Mouse (Mus musculus): ENCODE results near the gene Enpp4. TPM values are rescaled to one million over a fixed set of nuclear protein-coding genes. Genes with fewer than 3 reads are reported as not detected.
A peak's percentile ranks its signal among the peaks of the same experiment; 100 is the strongest.

Enpp4 gene
- total RNA-seq (2021) = 1 to 10 TPM; 9.0 to 9.4 TPM
- long read RNA-seq, experiment 1, full-length matches to known transcripts = 12 of 14 reads
- long read RNA-seq, experiment 1, partial matches to known transcripts = 0 of 14 reads
- long read RNA-seq, experiment 1, other reads (novel, unspliced or antisense) = 2 of 14 reads
- long read RNA-seq, experiment 2, full-length matches to known transcripts = 9 of 9 reads
- long read RNA-seq, experiment 2, partial matches to known transcripts = 0 of 9 reads
- long read RNA-seq, experiment 2, other reads (novel, unspliced or antisense) = 0 of 9 reads

GRCm38 (mm10) chr17:44105287-44106138 is at the start of gene Enpp4:
TSS of gene Enpp4 (minus strand) at chr17:44105809.
- peak; percentile 92 to 93 for DNase-seq (ENCODE audit: low spot score in 2 of 2)
- intact Hi-C loops (cut with DNase I) = no loop called here

GRCm38 (mm10) chr17:44155204-44155603 is 49.6 kb upstream of the Enpp4 start:
- no peak for DNase-seq (ENCODE audit: low spot score in 2 of 2)
- intact Hi-C loops (cut with DNase I) = no loop called here

- intact Hi-C loops (cut with DNase I) = no loop called here
- DNase-seq (ENCODE audit: low spot score in 2 of 2) = no peak
These were observed 48.3 kb upstream of the Enpp4 start for GRCm38 (mm10) chr17:44153871-44154270.

- intact Hi-C loops (cut with DNase I) = loop anchor here (1.0 kb wide), 1 partner anchor 104 kb away; no protein-coding TSS in a partner anchor
- no peak for DNase-seq (ENCODE audit: low spot score in 2 of 2)
These were observed 46.3 kb upstream of the Enpp4 start for GRCm38 (mm10) chr17:44151889-44152288.

GRCm38 (mm10) chr17:44151130-44151529 is 45.5 kb upstream of the Enpp4 start:
- DNase-seq (ENCODE audit: low spot score in 2 of 2) = peak; percentile 7 to 38
- intact Hi-C loops (cut with DNase I) = loop anchor here (1.0 kb wide), 1 partner anchor 105 kb away; no protein-coding TSS in a partner anchor

GRCm38 (mm10) chr17:44148109-44148846 is 42.7 kb upstream of the Enpp4 start:
- intact Hi-C loops (cut with DNase I) = no loop called here

GRCm38 (mm10) chr17:44145806-44146205 is 40.2 kb upstream of the Enpp4 start:
- intact Hi-C loops (cut with DNase I) = no loop called here
- no peak for DNase-seq (ENCODE audit: low spot score in 2 of 2)

More at GRCm38 (mm10) chr17:44148109-44148846, 42.7 kb upstream of the Enpp4 start:
- DNase-seq (ENCODE audit: low spot score in 2 of 2) = no peak

GRCm38 (mm10) chr17:44136863-44137640 is 31.4 kb upstream of the Enpp4 start:
- DNase-seq (ENCODE audit: low spot score in 2 of 2) = no peak
- intact Hi-C loops (cut with DNase I) = no loop called here

- intact Hi-C loops (cut with DNase I) = no loop called here
These were observed 30.4 kb upstream of the Enpp4 start for GRCm38 (mm10) chr17:44136018-44136417.

GRCm38 (mm10) chr17:44134545-44134944 is 28.9 kb upstream of the Enpp4 start:
- intact Hi-C loops (cut with DNase I) = loop anchor here (5.0 kb wide), 2 partner anchors 57 to 252 kb away; partner anchors contain the start of gene Enpp5
- no peak for DNase-seq (ENCODE audit: low spot score in 2 of 2)

More at GRCm38 (mm10) chr17:44136018-44136417, 30.4 kb upstream of the Enpp4 start:
- DNase-seq (ENCODE audit: low spot score in 2 of 2) = no peak

- no peak for DNase-seq (ENCODE audit: low spot score in 2 of 2)
- intact Hi-C loops (cut with DNase I) = loop anchor here (5.0 kb wide), 2 partner anchors 57 to 252 kb away; partner anchors contain the start of gene Enpp5
These were observed 28.5 kb upstream of the Enpp4 start for GRCm38 (mm10) chr17:44134106-44134505.

- intact Hi-C loops (cut with DNase I) = loop anchor here (2.0 to 5.0 kb wide), 3 partner anchors 53 to 430 kb away; partner anchors contain the start of gene Enpp5
- peak; percentile 67 to 83 for DNase-seq (ENCODE audit: low spot score in 2 of 2)
These were observed 24.8 kb upstream of the Enpp4 start for GRCm38 (mm10) chr17:44130429-44130828.

- intact Hi-C loops (cut with DNase I) = no loop called here
- no peak for DNase-seq (ENCODE audit: low spot score in 2 of 2)
These were observed 23.6 kb upstream of the Enpp4 start for GRCm38 (mm10) chr17:44129092-44129750.

GRCm38 (mm10) chr17:44121366-44122100 is 15.9 kb upstream of the Enpp4 start:
- no peak for DNase-seq (ENCODE audit: low spot score in 2 of 2)

GRCm38 (mm10) chr17:44118231-44118630 is 12.6 kb upstream of the Enpp4 start:
- no peak for DNase-seq (ENCODE audit: low spot score in 2 of 2)
- intact Hi-C loops (cut with DNase I) = no loop called here

More at GRCm38 (mm10) chr17:44121366-44122100, 15.9 kb upstream of the Enpp4 start:
- intact Hi-C loops (cut with DNase I) = no loop called here

- no peak for DNase-seq (ENCODE audit: low spot score in 2 of 2)
- intact Hi-C loops (cut with DNase I) = no loop called here
These were observed 12.1 kb upstream of the Enpp4 start for GRCm38 (mm10) chr17:44117721-44118120.

GRCm38 (mm10) chr17:44116584-44116983 is 11.0 kb upstream of the Enpp4 start:
- intact Hi-C loops (cut with DNase I) = no loop called here
- no peak for DNase-seq (ENCODE audit: low spot score in 2 of 2)

GRCm38 (mm10) chr17:44108331-44108730 is 2.7 kb upstream of the Enpp4 start:
- intact Hi-C loops (cut with DNase I) = no loop called here
- no peak for DNase-seq (ENCODE audit: low spot score in 2 of 2)
